Mouse (Mus musculus): ENCODE data around the gene Kcnk15.

Gene Kcnk15

GRCm38 (mm10) chr2:163876830-163877498 lies 23.5 kb downstream of the Kcnk15 start:
- no peak for DNase-seq

GRCm38 (mm10) chr2:163880891-163881290 lies 27.4 kb downstream of the Kcnk15 start:
- DNase-seq, result no peak

GRCm38 (mm10) chr2:163882859-163883652 lies 29.6 kb downstream of the Kcnk15 start:
- no peak for DNase-seq

- DNase-seq, result no peak
Measured at GRCm38 (mm10) chr2:163889411-163889810, 36.0 kb downstream of the Kcnk15 start.

GRCm38 (mm10) chr2:163890586-163890985 lies 37.1 kb downstream of the Kcnk15 start:
- no peak for DNase-seq

GRCm38 (mm10) chr2:163891271-163891670 lies 37.8 kb downstream of the Kcnk15 start:
- DNase-seq, result no peak

- no peak for DNase-seq
Measured at GRCm38 (mm10) chr2:163893446-163894370, 40.3 kb downstream of the Kcnk15 start.

- no peak for DNase-seq
Measured at GRCm38 (mm10) chr2:163895156-163895555, 41.7 kb downstream of the Kcnk15 start.

GRCm38 (mm10) chr2:163897026-163897425 lies 43.6 kb downstream of the Kcnk15 start:
- no peak for DNase-seq

- DNase-seq, result no peak
Measured at GRCm38 (mm10) chr2:163897988-163898535, 44.6 kb downstream of the Kcnk15 start.

GRCm38 (mm10) chr2:163899910-163900411 lies 46.5 kb downstream of the Kcnk15 start:
- no peak for DNase-seq

- no peak for DNase-seq
Measured at GRCm38 (mm10) chr2:163901043-163901442, 47.6 kb downstream of the Kcnk15 start.

GRCm38 (mm10) chr2:163902448-163902847 lies 49.0 kb downstream of the Kcnk15 start:
- DNase-seq, result no peak

- no peak for DNase-seq
Measured at GRCm38 (mm10) chr2:163903461-163903860, 50.0 kb downstream of the Kcnk15 start.

GRCm38 (mm10) chr2:163904323-163904722 lies 50.9 kb downstream of the Kcnk15 start:
- DNase-seq, result no peak

GRCm38 (mm10) chr2:163907131-163907530 lies 53.7 kb downstream of the Kcnk15 start:
- no peak for DNase-seq
